Mouse (Mus musculus) liver, embryonic 16.5 days (tissue): ENCODE measurements around the gene Sdhaf4. TPM values are rescaled to one million over a fixed set of nuclear protein-coding genes. Genes with fewer than 3 reads are reported as not detected.

Experiments used
- polyA plus RNA-seq: library from polyadenylated mRNA; unstranded; fragments of >200 nt; fragmentation: Nextera tagmentation; extraction: Ambion mirVana; gene quantifications from 2 replicates; pipeline ENCODE4 v1.2.1, GENCODE M21; 2015

The Sdhaf4 gene
- polyA plus RNA-seq, 1 experiment from 2014 or later, result 25.2 TPM

Other genes with a start within 250 kb of the Sdhaf4 start
- gene B3gat2, start 243.9 kb downstream of the Sdhaf4 start, polyA plus RNA-seq, result 0.20 and 0.22 TPM in 2 replicates
- 14.7 and 16.1 TPM in 2 replicates for gene Smap1, start 83.3 kb downstream of the Sdhaf4 start, polyA plus RNA-seq
- 5.2 and 6.1 TPM in 2 replicates for gene Fam135a, start 94.7 kb upstream of the Sdhaf4 start, polyA plus RNA-seq
- gene Col9a1, start 172.0 kb upstream of the Sdhaf4 start, polyA plus RNA-seq, result 0.04 and 0.07 TPM in 2 replicates